Mouse (Mus musculus): ENCODE results near the gene Tbl3. TPM values are rescaled to one million over a fixed set of nuclear protein-coding genes. Genes with fewer than 3 reads are reported as not detected.
"Not testable (repeated sequence)": the region's sequence is repeated elsewhere in the genome, so short reads cannot be mapped to it uniquely, and the experiment has no call there.

Tbl3 gene
- polyA plus RNA-seq, 1 experiment, result 66.6 TPM

GRCm38 (mm10) chr17:24669214-24669544 is 38.3 kb downstream of the Tbl3 start:
- H3K36me3 ChIP-seq (ENCODE audit: control insufficient read depth, insufficient read depth); H3K27me3 ChIP-seq (ENCODE audit: control insufficient read depth, insufficient read depth, insufficient read length): not testable (repeated sequence)
- H3K4me3 ChIP-seq, result peak overlapping the region; percentile 78
- H3ac ChIP-seq (ENCODE audit: control insufficient read depth, insufficient read length), result peak overlapping the region; percentile 81
- H3K79me2 ChIP-seq (ENCODE audit: control insufficient read depth, insufficient read depth), result peaks cover 46% of the 10 kb centered on the region
- peak overlapping the region; percentile 82 for H3K4me2 ChIP-seq (ENCODE audit: low read depth)
- peak; percentile 65; the same call in 1 of the 2 replicates for TF ChIP-seq CEBPB (IDR thresholded peaks at IDR 0.05; ENCODE audit: insufficient read depth, poor library complexity, severe bottlenecking)

- no peaks in the 10 kb centered on the region for H3K36me3 ChIP-seq (ENCODE audit: control insufficient read depth, insufficient read depth)
- no peak overlapping the region for H3ac ChIP-seq (ENCODE audit: control insufficient read depth, insufficient read length)
- TF ChIP-seq REST (IDR thresholded peaks at IDR 0.05; ENCODE audit: insufficient read depth, insufficient read length), result no peak
- no peak for TF ChIP-seq CEBPB (IDR thresholded peaks at IDR 0.05; ENCODE audit: insufficient read depth, poor library complexity, severe bottlenecking)
- TF ChIP-seq MAX (IDR thresholded peaks at IDR 0.05; ENCODE audit: low read depth), result no peak
- no peak for TF ChIP-seq SRF (IDR thresholded peaks at IDR 0.05; ENCODE audit: control insufficient read depth, insufficient read length, low read depth)
- TF ChIP-seq USF1 (IDR thresholded peaks at IDR 0.05; ENCODE audit: low read depth), result no peak
- no peak for TF ChIP-seq E2F4 (IDR thresholded peaks at IDR 0.05; ENCODE audit: insufficient read depth)
- TF ChIP-seq TCF12 (IDR thresholded peaks at IDR 0.05; ENCODE audit: insufficient read depth, poor library complexity, severe bottlenecking), result no peak
- TF ChIP-seq POLR2AphosphoS2 (IDR thresholded peaks at IDR 0.05; ENCODE audit: insufficient read length, low read depth), result no peak
- no peak for TF ChIP-seq MYOD1 (IDR thresholded peaks at IDR 0.05; ENCODE audit: control insufficient read depth in 1 of 3, insufficient read length in 2 of 3, low read depth in 2 of 3)
- no peak for TF ChIP-seq POLR2A (IDR thresholded peaks at IDR 0.05; ENCODE audit: insufficient read length, low read depth)
- no peak for TF ChIP-seq TCF3 (IDR thresholded peaks at IDR 0.05; ENCODE audit: insufficient read length, low read depth)
- TF ChIP-seq MYOG (IDR thresholded peaks at IDR 0.05; ENCODE audit: control insufficient read depth in 1 of 3, insufficient read depth in 1 of 3, insufficient read length in 2 of 3, low read depth in 2 of 3), result no peak
- peaks cover 28% of the 10 kb centered on the region for H3K79me2 ChIP-seq (ENCODE audit: control insufficient read depth, insufficient read depth)
- H3K27me3 ChIP-seq (ENCODE audit: control insufficient read depth, insufficient read depth, insufficient read length), result no peaks in the 10 kb centered on the region
- no peak overlapping the region for H3K4me2 ChIP-seq (ENCODE audit: low read depth)
- no peak overlapping the region for H3K4me3 ChIP-seq
Observed at GRCm38 (mm10) chr17:24667416-24667815, 40.0 kb downstream of the Tbl3 start.

- H3ac ChIP-seq (ENCODE audit: control insufficient read depth, insufficient read length); H3K4me2 ChIP-seq (ENCODE audit: low read depth); H3K36me3 ChIP-seq (ENCODE audit: control insufficient read depth, insufficient read depth); H3K27me3 ChIP-seq (ENCODE audit: control insufficient read depth, insufficient read depth, insufficient read length); H3K4me3 ChIP-seq: not testable (repeated sequence)
- H3K79me2 ChIP-seq (ENCODE audit: control insufficient read depth, insufficient read depth), result peaks cover 24% of the 10 kb centered on the region
Observed at GRCm38 (mm10) chr17:24667011-24667410, 40.4 kb downstream of the Tbl3 start.

GRCm38 (mm10) chr17:24658017-24658758 is 49.3 kb downstream of the Tbl3 start, which contains the start of gene Npw:
Npw (minus strand) TSS chr17:24658457.
- H3K36me3 ChIP-seq (ENCODE audit: control insufficient read depth, insufficient read depth), result no peaks in the 10 kb centered on the region

GRCm38 (mm10) chr17:24654969-24655368 is 52.5 kb downstream of the Tbl3 start:
- Histone ChIP-seq H3K36me3 (ENCODE audit: control insufficient read depth, insufficient read depth) (no peaks in the 10 kb centered on the region), H3K4me3 (no peak overlapping the region), H3ac (ENCODE audit: control insufficient read depth, insufficient read length) (no peak overlapping the region), H3K79me2 (ENCODE audit: control insufficient read depth, insufficient read depth) (no peaks in the 10 kb centered on the region), H3K4me2 (ENCODE audit: low read depth) (no peak overlapping the region), H3K27me3 (ENCODE audit: control insufficient read depth, insufficient read depth, insufficient read length) (peaks cover 7% of the 10 kb centered on the region)
- no peak for TF ChIP-seq E2F4 (IDR thresholded peaks at IDR 0.05; ENCODE audit: insufficient read depth)
- no peak for TF ChIP-seq USF1 (IDR thresholded peaks at IDR 0.05; ENCODE audit: low read depth)
- no peak for TF ChIP-seq TCF3 (IDR thresholded peaks at IDR 0.05; ENCODE audit: insufficient read length, low read depth)
- TF ChIP-seq TCF12 (IDR thresholded peaks at IDR 0.05; ENCODE audit: insufficient read depth, poor library complexity, severe bottlenecking), result no peak
- no peak for TF ChIP-seq MYOG (IDR thresholded peaks at IDR 0.05; ENCODE audit: control insufficient read depth in 1 of 3, insufficient read depth in 1 of 3, insufficient read length in 2 of 3, low read depth in 2 of 3)

More at GRCm38 (mm10) chr17:24658017-24658758, 49.3 kb downstream of the Tbl3 start, which contains the start of gene Npw:
- Histone ChIP-seq H3K4me3 (no peak within 1 kb of the TSS), H3K27me3 (ENCODE audit: control insufficient read depth, insufficient read depth, insufficient read length) (peaks cover 7% of the 10 kb centered on the region), H3ac (ENCODE audit: control insufficient read depth, insufficient read length) (no peak within 1 kb of the TSS), H3K4me2 (ENCODE audit: low read depth) (peak within 1 kb of the TSS; percentile 24), H3K79me2 (ENCODE audit: control insufficient read depth, insufficient read depth) (no peaks in the 10 kb centered on the region)
- TF ChIP-seq POLR2AphosphoS2 (IDR thresholded peaks at IDR 0.05; ENCODE audit: insufficient read length, low read depth) (no peak), TCF3 (IDR thresholded peaks at IDR 0.05; ENCODE audit: insufficient read length, low read depth) (no peak)

All from myocyte (in vitro differentiated cells).